Mouse (Mus musculus): Measurements from ENCODE around the gene Shq1.

Shq1 gene

GRCm38 (mm10) chr6:100668858-100669257 lies 2.1 kb downstream of the Shq1 start:
- no peak for DNase-seq (ENCODE audit: low spot score in 2 of 2)

DNA sequence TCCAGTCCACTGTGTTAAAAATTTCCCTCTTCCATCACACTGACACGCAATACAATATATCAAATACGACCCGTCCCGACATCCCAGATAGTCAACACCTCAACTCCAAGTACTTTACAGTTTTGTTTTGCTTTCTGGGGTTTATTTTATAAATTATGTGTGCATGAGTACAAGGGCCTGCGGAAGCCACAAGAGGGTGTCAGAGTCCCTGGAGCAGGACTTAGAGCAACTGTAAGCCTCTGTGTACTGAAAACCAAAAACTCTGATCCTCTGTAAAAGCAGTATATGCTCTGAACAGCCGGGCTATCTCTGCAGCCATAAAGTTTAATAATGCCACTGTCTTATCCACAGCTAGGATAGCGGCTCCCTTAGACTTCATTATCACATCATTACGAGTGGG lies 3.3 kb downstream of the Shq1 start:
- DNase-seq (ENCODE audit: low spot score in 2 of 2), result no peak

DNA sequence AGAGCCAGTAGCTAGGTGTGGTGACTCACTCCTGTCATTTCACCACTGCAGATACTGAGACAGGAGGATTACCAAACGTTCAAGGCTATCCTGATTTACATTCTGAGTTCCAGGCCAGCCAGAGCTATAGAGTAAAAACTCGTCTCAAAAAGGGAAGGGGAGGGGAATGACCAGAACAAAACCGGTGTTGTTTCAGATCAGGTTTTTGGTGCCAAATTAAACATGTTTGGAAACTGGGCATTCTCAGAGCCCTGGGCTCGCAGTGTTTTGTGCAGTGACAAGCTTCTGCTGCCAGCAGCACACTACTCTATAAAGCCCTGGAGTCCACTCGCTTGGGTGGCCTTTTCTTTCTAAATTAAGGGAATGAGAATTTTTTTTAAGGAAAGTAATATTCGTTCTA lies 8.7 kb downstream of the Shq1 start:
- no peak for DNase-seq (ENCODE audit: low spot score in 2 of 2)

DNA sequence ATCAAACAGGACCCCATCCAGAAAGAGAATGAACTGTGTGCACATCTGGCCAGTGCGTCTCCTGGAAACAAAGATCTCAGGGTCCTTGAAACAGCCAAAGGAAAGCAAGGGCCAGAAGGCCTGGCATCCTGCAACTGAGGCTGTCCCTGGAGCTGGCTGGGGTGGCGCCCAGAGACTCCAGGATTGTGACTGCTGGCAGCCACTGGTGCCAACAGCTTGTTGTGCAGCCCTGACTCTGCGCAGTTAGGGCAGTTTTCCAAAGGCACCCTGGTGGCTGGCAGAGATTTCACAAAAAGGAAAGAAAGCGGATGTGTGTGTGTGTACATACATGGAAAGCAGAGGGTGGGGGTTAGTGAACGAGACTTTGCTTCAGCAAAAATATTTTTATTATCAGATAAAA lies 10.6 kb downstream of the Shq1 start:
- peak in 1 of 2 experiments; percentile 67 for DNase-seq (ENCODE audit: low spot score in 2 of 2)

DNA sequence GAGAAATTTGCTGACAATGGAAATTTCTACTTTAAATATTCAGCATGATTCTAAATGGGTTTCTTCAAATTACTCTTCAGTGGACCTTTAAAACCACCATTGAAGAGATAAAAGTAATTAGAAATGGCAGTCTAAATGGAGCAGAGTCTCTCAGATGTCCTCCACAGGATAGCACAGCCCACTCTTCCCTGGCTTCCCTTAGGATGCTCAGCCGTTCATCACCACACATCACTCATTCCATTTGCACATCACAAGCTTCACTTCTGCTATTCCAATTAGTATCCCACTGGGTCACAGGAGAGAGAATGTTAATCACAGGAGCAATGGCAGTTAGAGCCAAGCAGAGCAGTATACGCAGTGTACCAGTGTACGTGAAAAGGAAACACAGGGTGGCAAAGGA lies 18.4 kb downstream of the Shq1 start:
- DNase-seq (ENCODE audit: low spot score in 2 of 2), result no peak

GRCm38 (mm10) chr6:100647196-100647595 lies 23.8 kb downstream of the Shq1 start:
- DNase-seq (ENCODE audit: low spot score in 2 of 2), result no peak

DNA sequence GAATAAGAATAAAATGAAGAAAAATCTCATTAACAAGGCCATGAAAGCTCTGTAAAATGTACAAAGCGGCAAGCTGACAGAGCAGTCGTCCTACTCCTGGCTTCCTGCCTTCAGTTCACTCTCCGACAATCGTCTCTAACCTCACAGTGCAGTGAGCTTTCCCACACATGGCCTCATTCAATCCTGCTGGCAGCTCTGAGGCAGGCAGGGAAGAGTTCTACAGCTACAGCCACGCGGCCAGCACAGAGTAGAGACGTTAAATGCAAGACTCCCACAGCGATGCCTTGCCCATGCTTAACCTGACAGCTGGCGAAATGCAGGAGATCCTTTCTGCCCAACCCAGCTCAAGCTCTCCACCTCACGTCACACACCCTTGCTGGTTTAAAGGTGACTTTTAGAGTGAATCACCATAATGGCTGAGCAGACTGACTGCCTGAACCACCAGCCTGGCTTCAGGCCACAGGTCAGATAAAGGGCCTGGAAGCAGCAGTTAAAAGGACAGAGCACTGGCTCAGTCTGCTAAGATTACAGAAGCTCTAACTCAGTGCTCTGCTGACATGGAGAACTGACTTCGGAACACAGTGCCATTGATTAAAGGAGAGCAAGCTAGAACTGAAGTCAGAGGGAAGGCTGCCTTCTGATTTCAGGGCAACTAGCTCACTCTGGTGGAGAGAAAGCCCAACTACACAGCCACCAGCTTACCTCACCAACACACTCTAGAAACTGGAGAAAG lies 25.3 kb downstream of the Shq1 start:
- peak; percentile 42 to 44 for DNase-seq (ENCODE audit: low spot score in 2 of 2)

DNA sequence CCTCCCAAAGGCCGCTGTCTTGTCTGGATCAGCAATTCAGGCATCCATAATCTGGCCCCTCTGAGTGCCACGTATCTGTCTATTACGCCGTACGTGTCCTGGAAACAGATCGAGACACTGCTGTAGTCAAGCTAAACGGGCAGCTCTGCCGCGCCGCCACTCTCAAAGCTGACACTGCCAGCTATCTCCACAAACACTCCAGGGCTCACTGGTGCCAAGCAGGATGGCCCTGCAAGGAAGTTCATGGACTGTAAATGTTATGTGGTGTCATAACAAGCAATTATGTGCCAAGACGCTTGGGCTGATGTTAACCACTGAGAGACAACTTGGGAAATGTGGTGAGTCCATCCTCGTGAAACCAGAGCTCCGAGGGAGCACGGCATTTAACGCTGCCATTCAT lies 26.3 kb downstream of the Shq1 start:
- no peak for DNase-seq (ENCODE audit: low spot score in 2 of 2)

DNA sequence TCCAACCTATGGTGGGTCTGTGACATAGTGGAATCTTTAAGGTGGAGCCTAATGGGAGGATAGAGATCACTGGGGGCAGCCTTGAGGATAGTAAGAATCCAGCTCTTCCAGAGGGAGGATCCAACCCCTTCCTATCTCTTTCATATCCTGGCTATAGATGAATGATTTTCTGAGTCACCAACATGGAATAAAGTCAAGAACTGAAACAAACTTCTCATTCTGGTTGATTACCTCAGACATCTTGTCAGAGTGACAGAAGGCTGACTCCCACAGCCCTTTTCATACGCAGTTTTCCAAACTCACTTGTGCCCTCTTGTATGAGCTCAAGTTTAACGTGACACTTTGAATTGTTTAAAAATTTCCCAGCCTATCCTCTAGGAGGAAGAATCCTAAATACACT lies 28.2 kb downstream of the Shq1 start:
- no peak for DNase-seq (ENCODE audit: low spot score in 2 of 2)

GRCm38 (mm10) chr6:100640591-100640990 lies 30.4 kb downstream of the Shq1 start:
- no peak for DNase-seq (ENCODE audit: low spot score in 2 of 2)

DNA sequence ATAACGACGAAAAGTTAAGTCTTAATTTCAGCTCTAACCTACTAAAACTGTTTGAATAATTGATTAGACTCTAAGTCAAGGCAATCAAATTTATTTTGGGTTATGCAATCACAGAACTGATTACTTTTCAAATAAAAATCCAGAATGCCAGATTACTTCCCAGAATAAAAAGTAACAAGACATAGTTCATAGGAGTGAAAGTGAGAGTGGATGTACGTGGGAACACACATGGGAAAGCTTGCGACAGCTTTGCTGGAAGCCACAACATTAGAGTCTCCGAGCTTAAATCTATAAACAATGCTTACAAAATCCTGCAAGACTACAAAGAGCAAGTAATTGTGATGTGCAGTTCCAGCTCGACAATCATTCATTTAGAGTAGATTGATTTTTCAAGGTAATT lies 41.9 kb downstream of the Shq1 start:
- no peak for DNase-seq (ENCODE audit: low spot score in 2 of 2)

DNA sequence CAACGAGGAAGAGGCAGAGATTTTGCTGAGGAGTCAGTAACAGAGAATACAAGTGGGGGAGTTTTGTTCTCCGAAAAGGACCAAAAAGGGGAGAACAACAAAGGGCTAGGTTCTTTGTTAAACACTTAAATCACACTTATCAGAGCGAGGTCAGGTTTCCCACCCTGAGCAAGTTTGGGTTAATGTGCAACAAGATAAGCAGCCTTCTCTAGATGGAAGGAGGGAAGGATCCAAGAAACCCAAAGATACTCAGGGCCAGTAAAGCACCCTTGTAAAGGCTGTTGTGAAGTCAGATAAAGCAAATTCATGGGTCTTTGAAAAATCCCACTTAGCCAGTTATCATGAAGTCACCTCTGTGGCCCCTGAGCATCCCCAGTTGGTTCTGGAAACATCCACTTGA lies 42.7 kb downstream of the Shq1 start:
- no peak for DNase-seq (ENCODE audit: low spot score in 2 of 2)

- DNase-seq (ENCODE audit: low spot score in 2 of 2), result no peak
Measured at GRCm38 (mm10) chr6:100623922-100624321, 47.0 kb downstream of the Shq1 start.

DNA sequence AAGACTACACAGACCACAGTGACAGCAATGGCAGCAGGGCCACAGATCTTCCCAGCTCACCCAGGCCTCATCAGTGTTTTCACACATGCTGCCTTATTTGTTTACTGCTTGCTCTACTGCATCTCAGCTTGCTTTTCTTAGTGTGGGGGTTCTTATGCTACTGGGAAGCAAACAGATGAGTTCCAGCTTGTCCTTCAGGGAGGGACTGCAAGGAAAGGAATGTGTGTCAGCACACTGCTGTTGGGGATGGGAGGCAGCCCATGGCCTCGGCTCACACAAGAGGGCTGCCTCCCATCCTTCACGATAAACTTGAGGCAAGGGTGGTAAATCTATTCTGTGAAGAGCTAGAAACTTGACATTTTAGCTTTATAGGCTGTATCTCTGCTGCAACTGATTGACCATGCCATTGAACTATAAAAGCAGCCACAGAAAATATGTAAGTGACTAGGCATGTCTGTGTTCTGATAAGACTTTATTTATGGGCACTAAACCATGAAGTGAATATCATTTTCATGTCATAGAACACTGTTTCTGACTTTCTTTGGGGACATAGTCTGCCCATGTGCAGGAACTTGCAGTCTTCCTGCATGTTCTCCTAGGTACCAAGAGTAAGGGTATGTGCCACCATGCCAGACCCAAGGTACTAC lies 48.0 kb downstream of the Shq1 start:
- DNase-seq (ENCODE audit: low spot score in 2 of 2), result no peak

DNA sequence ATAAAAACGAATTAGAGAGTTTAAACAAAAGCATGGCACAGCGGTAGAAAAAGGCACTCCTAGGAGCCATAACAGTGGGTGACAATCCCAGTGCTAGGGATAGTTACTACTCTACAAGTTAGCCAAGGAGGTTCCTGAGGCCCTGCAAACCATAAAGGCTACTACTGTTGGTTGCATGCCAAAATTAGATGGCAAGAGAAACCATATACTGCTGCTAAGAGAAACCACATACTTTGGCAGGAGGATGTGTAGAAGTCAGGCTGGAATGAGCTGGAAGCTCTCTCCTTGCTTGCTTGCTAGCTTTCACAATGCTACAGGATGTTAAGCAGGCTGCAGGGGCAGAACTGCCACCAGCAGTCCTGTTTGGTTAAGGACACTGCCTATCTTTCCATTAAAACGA lies 50.5 kb downstream of the Shq1 start:
- no peak for DNase-seq (ENCODE audit: low spot score in 2 of 2)

DNA sequence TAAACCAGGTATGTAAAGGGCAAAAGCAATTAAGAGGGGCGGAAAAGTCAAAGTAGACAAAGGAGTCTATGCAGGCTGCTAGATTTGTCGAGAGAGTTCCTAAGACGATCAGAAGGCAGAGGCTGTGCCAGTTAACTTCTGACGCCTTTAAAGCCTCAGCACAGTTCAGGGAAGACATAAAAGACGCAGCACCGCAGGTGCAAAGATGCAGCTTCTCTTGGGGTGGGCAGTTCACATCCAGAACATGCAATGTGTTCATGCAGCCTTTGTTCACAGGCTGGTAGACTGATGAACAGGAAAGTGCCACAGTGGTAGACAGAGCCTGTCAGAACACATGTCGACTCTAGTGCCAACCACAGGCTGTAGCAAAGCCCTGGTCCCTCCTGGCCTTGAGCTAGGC lies 51.6 kb downstream of the Shq1 start:
- DNase-seq (ENCODE audit: low spot score in 2 of 2), result no peak

GRCm38 (mm10) chr6:100616133-100616532 lies 54.8 kb downstream of the Shq1 start:
- no peak for DNase-seq (ENCODE audit: low spot score in 2 of 2)

DNA sequence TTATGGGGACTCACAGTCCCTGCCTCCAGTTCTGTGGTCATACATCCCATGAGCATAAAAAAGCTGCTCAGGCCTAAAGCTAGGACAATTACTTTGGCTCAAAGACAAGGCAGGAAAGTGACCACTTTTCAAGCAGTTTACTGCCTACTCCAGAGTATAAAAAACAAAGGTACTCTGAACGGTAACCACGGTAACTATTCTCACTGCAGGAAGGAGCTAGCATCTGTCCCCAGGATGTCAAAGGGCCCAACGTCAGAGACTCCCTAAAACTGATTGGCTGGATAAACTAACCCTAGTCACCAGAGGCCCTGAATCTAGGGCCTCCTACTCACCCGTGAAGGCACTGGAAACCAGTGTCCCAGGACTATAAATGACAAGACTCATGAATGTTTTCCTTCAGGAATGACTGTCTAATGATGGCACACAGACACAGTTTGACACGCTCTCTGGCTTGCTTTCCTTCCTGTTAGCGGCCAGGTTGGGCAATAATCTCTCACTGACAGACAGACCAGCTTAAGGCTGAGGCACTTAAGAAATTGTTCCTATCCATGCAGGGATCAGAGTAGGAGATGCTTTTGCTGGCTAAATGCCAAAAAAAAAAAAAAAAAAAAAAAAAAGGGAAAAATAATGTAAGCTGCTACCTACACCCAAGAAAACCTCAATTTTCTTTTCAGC lies 57.2 kb downstream of the Shq1 start:
- no peak for DNase-seq (ENCODE audit: low spot score in 2 of 2)

DNA sequence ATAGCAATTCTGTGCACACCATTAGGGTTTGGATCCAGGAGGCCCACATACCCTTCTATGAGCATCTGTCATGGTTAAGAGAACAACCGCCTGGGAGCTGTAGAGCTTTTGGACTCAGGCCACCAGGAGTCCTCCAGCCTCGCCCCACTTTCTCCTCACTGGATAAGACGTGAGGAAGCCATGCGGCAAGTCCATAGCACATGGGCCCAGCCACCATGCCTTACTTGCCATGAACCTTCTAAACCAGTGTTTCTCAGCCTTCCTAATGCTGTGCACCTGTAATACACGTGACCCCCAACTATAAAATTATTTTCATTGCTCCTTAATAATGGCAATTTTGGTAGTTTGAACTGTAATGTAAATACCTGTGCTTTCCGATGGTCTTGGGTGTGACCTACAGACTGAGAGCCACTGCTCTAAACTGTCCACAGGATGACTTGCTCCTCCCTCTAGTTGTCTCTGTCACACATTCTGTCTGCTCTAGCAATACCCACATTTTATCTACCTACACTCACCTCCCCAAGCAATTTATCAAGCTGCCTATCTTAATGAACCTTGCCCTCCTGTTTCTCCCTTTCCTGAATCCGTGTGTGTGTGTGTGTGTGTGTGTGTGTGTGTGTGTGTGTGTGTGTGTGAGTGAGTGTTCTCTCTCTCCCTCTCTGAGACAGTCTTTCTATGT lies 59.9 kb downstream of the Shq1 start:
- DNase-seq (ENCODE audit: low spot score in 2 of 2), result no peak

GRCm38 (mm10) chr6:100610182-100610581 lies 60.8 kb downstream of the Shq1 start:
- DNase-seq (ENCODE audit: low spot score in 2 of 2), result no peak

DNA sequence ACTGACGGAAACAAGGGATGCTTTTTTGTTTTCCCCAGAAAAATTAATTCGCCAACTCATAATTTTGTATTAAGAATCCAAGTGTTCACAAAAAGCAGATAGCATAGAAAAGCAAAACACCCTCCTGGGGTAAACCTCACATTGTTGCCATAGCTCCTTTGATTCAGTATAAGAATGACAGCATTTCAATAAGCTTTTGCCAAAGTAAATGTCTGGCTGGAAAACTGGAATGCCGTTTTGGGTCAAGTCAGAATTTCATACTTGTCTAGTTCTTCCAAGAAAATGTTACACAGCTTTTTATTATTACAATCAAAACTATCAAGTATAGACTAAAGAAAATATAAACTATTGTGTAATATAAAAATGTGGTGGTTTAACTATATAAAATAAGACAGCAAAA lies 61.7 kb downstream of the Shq1 start:
- DNase-seq (ENCODE audit: low spot score in 2 of 2), result no peak

GRCm38 (mm10) chr6:100608429-100608828 lies 62.5 kb downstream of the Shq1 start:
- no peak for DNase-seq (ENCODE audit: low spot score in 2 of 2)

- DNase-seq (ENCODE audit: low spot score in 2 of 2), result no peak
Measured at GRCm38 (mm10) chr6:100606805-100607204, 64.2 kb downstream of the Shq1 start.

All from urinary bladder, postnatal 36 days (tissue).